Mouse (Mus musculus): ENCODE measurements around the gene Lrrc8d. TPM values are rescaled to one million over a fixed set of nuclear protein-coding genes. Genes with fewer than 3 reads are reported as not detected.

The Lrrc8d gene
- 38.9 TPM for total RNA-seq (2023)

DNA sequence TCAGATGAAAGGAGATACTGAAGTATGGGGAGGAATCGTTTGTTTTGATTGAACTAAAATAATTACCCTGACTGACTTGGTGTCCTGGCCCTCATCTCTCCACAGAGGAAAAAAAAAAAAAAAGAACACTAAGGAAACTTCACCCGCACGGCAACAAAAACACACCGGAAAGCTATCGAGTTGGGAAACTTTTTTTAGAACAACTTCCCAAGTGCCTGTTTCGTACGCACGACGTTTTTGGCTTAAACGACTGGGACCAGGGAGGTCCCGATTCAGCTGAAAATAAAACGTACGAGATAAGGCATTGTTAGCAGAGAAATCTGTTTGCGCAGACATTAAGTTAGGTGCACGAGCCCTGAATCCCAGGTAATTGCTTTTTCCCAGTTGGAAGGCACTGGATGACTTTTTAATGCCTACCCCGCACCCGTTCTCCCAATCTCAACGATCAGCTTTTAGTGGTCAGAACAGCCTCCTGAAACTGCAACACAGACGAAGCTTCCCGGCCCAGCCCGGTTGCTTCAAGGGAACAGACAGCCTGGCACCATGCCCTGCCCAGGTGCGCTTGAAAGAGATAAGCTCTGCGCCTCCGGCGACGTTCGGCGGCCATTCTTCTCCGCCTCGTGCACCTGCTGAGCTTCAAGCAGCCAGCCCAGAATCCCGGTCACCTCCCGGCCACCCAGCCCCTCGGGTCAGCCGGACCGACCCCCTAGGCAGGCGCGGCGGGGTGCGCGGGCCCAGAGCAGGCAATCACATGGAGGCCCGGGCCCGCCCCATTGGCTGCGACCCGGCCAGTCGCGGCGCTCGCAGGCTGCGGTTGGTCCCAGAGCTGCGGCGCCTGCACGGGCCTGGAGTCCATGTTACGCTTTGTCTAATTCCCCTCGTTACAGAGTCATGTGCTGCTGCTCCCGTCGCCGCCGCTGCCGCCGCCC is at the start of gene Lrrc8d:
TSS of gene Lrrc8d (plus strand) at position 829 of the 929 bp plus-strand sequence.

GRCm38 (mm10) chr5:105876068-105876924 is 176.5 kb downstream of the Lrrc8d start, which contains the start of gene Zfp326:
TSS of gene Zfp326 (plus strand) at chr5:105876565.

Other genes with a start within 250 kb of the Lrrc8d start
- 130 TPM for gene Lrrc8c, start 180.6 kb upstream of the Lrrc8d start, total RNA-seq (2023)
- 62.2 TPM for gene Zfp326, start 176.6 kb downstream of the Lrrc8d start, total RNA-seq (2023)

Measured in CD4-positive naive resting alpha-beta T cell, adult 57 days (primary cell).